Mouse (Mus musculus) megakaryocyte-erythroid progenitor cell, adult 5-6 weeks (primary cell): ENCODE measurements around the gene Fth1. TPM values are rescaled to one million over a fixed set of nuclear protein-coding genes. Genes with fewer than 3 reads are reported as not detected.
A peak's percentile ranks its signal among the peaks of the same experiment; 100 is the strongest.

Source experiments
- ATAC-seq: replicated peaks from 2 replicates; pipeline ENCODE4 v1.8.0; 2016; ENCODE audit warnings: mild to moderate bottlenecking, inconsistent platforms; ENCODE audit not compliant: severe bottlenecking, poor library complexity, low FRiP score, low TSS enrichment
- total RNA-seq, 2 experiments: library from RNA; stranded (forward) in 1 of 2; stranded (reverse) in 1 of 2; fragments of 200-1000, 215-1000 nt in 1 of 2; fragments of >200 nt in 1 of 2; fragmentation: Nextera tagmentation in 1 of 2; gene quantifications; 2 replicates each; pipeline ENCODE4 v1.2.3; 2014 to 2017

Gene Fth1
- total RNA-seq, 2 experiments from 2014 or later: 886 to 1,948 TPM

DNA sequence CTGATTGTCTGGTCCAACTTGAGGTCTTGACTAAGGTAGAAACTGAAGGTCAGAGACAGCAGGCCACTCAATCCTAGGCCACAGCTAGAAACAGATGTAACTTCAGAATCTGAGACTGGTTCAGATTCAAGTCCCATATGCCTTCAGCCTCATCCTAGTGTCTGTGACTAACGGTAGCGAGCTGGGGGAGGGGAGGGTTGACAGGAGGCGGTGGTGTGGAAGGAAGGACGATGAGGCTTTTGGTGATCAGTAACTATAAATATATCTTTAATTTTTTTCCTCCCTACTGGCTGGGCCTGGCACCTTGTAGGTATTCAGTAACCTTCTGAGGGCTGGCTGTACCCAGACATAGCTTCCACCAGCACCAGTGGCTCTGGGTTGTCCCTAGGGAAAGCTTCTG is 35.0 kb downstream of the Fth1 start:
- no peak for ATAC-seq

DNA sequence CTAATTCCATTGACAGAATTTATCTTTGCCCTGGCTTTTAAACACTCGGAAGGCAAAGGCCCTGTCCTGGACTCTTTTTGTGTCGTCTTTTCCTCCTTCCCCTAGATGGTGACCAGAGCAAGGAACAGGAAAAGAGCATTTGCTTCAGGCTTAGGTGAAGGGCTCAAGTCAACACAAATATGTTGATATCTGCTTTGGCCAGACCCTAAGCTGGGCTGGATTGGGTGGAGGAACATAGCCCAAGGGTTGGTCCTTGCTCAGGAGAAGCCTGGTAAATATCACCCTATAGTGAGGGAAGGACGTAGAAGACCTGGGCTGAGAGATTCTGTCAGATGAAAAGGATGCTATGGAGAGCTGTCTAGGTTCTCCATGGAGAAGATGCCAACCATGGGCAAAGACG is 35.8 kb downstream of the Fth1 start:
- no peak for ATAC-seq

DNA sequence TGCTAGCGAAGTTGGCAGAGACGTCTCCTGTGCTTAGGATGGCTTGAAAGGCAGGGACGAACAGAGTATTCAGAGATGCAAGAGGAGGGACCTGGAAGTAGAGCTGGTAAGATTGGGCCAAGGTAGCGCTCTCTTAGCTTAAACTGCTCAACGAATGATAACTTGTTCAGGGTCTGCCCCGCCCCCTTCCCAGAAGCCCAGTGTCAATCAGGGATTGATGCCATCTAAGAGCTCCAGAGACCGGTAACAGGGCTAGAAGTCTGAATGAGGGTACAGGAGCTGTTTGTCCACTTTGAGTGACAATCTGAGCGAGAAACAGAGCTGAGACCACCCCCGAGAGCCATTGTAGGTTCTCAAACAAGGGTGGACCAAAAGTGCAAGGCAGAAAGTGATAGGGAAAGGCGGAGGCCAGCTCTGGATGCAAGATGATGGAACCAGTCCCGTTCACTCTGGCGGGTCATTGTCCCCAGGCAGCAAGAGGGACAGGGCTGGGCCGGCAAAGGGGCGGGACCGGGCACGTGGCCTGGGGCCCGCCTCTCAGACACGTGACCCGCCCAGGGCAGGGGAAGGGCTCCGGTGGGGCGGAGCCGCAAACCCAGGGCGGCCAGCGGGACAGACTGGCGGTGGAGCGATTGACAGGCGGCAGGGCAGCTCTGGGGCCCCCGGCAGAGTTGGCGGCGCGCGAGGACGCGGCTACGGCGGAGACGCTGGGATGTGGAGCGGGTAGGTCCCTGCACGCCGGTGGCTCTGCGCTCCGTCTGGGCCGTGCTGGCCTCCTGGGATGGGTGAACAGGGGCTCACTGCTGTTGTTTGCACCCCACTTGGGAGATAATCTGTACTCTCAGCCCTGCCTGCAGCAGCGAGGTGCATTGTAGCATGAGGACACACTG is 37.5 kb downstream of the Fth1 start:
- ATAC-seq: peak; percentile 73

DNA sequence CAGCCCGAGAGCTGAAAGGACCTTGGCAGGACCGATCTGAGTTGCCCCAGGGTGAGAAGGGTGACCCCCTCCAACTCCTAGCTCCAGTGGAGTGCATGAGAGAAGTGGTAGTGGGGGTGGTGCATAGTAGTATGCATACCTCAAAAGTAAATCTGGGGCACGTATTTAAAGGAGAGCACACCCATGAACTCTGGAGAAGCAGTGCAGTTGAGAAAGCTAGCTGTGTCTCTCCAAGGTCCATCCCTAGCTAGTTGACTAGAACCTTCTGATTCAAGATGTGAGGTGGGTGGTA is 38.1 kb downstream of the Fth1 start:
- ATAC-seq: no peak

DNA sequence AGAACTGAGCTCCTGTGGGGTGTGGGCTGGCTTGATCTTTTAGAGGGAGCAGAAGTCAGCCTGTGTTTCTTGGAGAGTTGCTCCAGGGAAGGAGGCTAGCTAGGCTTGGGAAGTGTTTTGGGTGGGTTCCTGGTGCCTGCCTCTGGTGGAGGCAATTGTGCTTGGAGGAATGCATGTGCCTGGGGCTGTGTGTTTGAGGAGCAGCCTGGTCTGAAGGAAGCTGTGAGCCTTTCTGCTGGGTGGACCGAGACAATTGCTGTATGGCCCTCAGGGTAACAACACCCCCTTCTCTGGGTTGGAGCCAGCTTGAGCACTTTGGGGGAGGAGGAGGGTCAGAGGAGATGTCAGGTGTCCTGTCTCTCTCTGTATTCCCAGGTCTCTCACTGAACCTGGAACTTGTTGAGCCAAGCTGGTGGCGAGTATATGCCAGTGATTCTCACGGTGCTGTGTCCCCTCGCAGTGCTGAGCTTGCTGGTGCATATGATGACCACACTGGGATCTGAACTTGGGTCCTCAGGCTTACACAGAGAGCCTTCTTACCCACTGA is 38.9 kb downstream of the Fth1 start:
- no peak for ATAC-seq

- no peak for ATAC-seq
Observed at GRCm38 (mm10) chr19:10021981-10022380, 41.6 kb downstream of the Fth1 start.

DNA sequence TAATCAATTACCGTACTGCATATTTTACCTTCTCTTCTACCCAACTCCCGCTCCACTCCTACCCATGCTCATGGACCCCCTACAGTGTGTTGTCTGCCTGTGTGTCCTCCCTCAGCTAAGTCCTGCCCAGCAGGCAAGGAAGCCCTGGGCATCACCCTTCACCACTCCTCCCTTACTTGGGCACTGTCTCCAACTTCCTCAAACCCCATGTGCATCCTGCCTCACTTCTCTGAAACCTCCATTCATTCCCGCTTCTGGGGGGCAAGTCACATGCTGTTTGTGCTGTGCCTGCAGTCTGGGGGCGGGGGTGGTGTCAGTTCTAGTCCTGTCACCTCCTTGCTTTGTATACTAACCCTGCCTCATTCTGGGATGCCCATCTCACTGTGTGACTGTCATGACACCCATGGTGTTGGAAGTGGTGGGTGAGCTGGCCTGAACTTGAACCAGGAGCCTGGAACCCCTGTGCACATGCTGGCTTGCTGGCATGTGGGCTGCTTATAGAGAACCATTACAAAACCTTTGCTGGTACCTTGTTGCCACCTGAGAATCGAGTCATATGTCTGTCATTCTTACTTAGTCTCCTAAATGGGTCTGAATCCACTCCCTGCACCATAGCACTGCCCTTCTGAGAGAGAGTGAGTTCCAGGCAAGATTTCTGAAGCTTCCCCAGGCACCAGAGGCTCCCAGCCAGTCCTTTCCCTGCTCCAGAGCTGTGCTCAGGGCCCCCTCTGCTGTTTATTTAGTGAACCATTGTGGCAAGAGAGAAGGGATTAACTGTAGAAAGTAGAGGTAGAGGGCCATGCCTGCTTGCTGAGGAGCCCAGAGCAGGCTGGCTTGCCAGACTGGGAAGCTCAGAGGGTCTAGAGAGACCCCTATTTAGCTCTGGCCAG is 42.3 kb downstream of the Fth1 start:
- no peak for ATAC-seq

DNA sequence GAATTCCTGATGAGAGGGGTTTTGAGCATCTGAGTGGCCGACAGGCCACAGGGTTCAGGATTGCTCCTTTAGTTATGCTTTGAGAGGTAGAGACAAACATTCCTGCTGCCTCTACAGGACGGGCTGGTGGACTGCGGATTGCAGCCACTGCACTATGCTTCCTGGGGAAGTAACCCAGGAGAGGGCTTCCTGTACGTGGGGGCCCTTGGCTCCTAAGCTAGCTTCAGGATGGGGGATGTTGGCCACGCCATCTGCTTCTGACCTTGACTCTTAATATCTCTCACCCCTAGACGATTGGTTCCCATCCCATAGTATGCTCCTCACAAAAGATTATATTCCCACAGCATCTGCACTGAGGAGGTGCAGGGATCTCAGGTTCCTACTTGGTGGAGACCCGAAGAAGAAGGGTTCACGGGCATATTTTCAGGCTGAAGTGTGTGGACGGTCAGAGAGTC is 42.9 kb downstream of the Fth1 start:
- no peak for ATAC-seq

DNA sequence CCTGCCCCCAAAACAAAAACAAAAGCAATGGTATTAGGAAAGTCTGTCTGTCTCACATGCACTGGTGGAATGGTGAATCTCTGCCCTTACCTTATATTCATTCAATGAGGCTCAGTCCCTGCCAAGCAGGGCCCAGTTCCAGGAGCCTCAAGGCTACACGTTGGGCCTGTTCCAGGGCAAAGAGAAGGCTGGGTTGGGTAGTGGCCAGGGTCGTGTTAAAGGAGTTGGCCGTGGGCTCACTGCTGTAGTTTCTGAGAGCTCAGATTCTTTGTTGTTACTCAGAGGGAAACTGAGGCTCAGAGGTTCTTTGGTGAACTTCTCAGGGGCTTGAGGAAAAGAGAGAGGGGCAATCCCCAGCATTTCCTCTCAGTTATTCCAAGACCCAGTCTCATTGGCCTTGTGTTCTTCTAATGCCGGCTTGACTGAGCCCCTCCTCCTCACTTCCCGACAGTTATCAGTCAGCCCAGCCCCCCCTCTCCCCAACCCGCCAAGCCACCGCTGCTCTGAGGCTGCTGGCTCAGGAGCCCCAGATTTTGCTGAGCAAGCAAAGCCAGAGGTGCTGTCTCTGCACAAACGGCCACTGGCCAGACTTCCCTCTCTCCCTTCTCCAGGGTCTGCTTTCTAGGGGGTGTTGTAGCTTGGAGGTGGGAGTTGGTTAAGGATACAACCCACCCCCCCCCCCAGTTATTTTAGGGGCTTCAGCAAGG is 44.9 kb downstream of the Fth1 start:
- ATAC-seq: no peak

DNA sequence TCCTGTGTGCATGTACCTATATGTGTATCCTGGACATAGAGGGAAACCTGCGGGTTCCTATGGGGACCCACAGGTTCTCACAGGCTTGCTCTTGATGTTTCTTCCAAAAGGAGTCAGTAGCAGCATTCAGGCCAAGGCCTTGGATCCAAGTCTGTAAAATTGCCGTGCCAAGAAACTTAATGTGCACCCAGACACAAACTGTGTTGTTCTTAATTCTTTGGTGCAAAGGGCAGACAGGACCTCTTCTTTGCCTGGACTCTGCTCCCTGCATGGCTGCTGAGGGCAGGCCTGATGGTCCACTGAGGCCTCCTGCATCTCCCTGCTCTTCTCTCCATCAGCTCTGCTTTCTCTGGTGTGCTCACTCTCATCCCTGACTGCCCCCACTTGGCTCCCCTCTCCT is 49.3 kb downstream of the Fth1 start:
- ATAC-seq: no peak

DNA sequence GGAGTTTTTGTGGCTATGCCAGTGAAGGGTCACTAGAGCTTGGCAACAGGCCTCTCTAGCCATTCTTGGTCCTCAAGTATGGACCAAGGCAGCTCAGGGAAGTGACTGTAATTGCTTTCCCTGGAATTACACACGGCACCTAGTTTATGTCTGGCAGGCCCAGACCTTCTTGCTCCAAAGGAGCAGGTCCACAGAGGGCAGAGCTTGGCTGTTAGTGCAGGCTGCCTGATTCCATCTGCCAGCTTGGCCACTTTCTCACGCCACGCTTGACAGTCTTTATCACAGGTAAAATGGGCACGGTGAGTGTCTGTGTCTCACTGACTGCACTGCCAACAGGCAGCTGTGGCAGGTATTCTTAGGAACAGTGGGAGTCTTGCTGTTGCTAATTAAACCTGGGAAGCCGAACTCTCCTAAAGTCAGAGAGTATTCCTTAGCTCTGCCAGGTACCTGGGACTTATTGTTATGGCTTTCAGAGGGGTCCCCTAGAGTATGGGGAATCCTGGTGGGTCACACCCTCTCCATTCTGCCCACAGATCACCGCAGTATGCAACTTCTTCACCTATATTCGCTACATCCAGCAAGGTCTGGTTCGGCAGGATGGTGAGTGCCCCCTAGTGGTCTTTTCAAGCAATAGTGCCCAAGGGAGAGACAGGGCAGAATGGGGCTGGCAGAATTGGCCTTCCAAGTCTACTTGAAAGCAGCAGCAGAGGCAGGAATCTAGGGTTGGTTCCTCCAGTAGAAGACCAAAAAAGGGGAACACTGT is 53.0 kb downstream of the Fth1 start:
- ATAC-seq: peak; percentile 67

DNA sequence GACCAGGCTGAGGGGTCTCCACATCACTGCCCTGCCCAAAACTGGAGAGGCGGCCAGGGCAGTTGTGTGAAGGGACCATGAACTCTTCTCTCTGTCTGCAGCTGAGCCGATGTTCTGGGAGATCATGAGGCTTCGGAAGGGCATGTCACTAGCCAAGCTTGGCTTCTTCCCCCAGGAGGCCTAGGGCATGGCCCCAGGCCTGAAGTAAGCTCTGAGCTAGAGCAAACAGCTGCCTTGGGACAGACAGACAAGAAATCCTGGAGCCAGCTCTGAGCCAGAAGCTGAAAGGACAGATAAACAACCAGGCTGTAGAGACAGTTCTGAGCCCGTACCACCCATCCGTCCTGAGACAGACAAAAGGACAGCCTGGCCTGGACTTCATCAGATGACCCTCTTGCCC is 54.0 kb downstream of the Fth1 start:
- ATAC-seq: no peak

Other genes starting within 250 kb of the Fth1 start
- not detected in 2 replicates for gene Scgb2a2, start 133.0 kb upstream of the Fth1 start, total RNA-seq (2014; fragmentation: Nextera tagmentation)
- not detected in 2 replicates for gene Scgb2a2, start 133.0 kb upstream of the Fth1 start, total RNA-seq (2017)
- 147 and 222 TPM in 2 replicates for gene Incenp, start 81.0 kb upstream of the Fth1 start, total RNA-seq (2014; fragmentation: Nextera tagmentation)
- gene Incenp, start 81.0 kb upstream of the Fth1 start, total RNA-seq (2017): 82.0 and 83.4 TPM in 2 replicates
- not detected in 2 replicates for gene Best1, start 21.0 kb downstream of the Fth1 start, total RNA-seq (2014; fragmentation: Nextera tagmentation)
- not detected in 2 replicates for gene Best1, start 21.0 kb downstream of the Fth1 start, total RNA-seq (2017)
- 16.1 and 23.6 TPM in 2 replicates for gene Rab3il1, start 21.1 kb downstream of the Fth1 start, total RNA-seq (2014; fragmentation: Nextera tagmentation)
- 6.0 and 20.1 TPM in 2 replicates for gene Rab3il1, start 21.1 kb downstream of the Fth1 start, total RNA-seq (2017)
- gene Fads3, start 61.0 kb downstream of the Fth1 start, total RNA-seq (2014; fragmentation: Nextera tagmentation): 22.8 and 23.9 TPM in 2 replicates
- 15.9 and 18.7 TPM in 2 replicates for gene Fads3, start 61.0 kb downstream of the Fth1 start, total RNA-seq (2017)
- gene Fads2, start 121.1 kb downstream of the Fth1 start, total RNA-seq (2014; fragmentation: Nextera tagmentation): 67.8 and 78.3 TPM in 2 replicates
- 47.2 and 69.6 TPM in 2 replicates for gene Fads2, start 121.1 kb downstream of the Fth1 start, total RNA-seq (2017)
- gene Fads1, start 202.3 kb downstream of the Fth1 start, total RNA-seq (2014; fragmentation: Nextera tagmentation): 50.6 and 51.2 TPM in 2 replicates
- gene Fads1, start 202.3 kb downstream of the Fth1 start, total RNA-seq (2017): 23.2 and 26.6 TPM in 2 replicates
- 222 and 247 TPM in 2 replicates for gene Tmem258, start 223.4 kb downstream of the Fth1 start, total RNA-seq (2014; fragmentation: Nextera tagmentation)
- gene Tmem258, start 223.4 kb downstream of the Fth1 start, total RNA-seq (2017): 196 and 256 TPM in 2 replicates
- 112 and 116 TPM in 2 replicates for gene Fen1, start 223.6 kb downstream of the Fth1 start, total RNA-seq (2014; fragmentation: Nextera tagmentation)
- gene Fen1, start 223.6 kb downstream of the Fth1 start, total RNA-seq (2017): 136 and 160 TPM in 2 replicates